Mouse (Mus musculus) liver, postnatal 0 days (tissue): Measurements from ENCODE around the gene Dnah10.

Experiments
- CTCF ChIP-seq: sonication (generic); IDR thresholded peaks from 2 replicates; pipeline ENCODE4 v1.5.1; 2016; ENCODE audit warnings: antibody characterized with exemption, low read depth
- EP300 ChIP-seq: IDR thresholded peaks from 2 replicates; pipeline ENCODE4 v1.6.1; 2016; ENCODE audit warnings: antibody characterized with exemption, low read depth, mild to moderate bottlenecking

- TF ChIP-seq CTCF (peak; percentile 46), EP300 (no peak)
Observed at GRCm38 (mm10) chr5:124761011-124761410, 36.1 kb downstream of the Dnah10 start.
